Mouse (Mus musculus): ENCODE measurements around the gene Usp54.
A peak's percentile ranks its signal among the peaks of the same experiment; 100 is the strongest.

Usp54 gene

DNA sequence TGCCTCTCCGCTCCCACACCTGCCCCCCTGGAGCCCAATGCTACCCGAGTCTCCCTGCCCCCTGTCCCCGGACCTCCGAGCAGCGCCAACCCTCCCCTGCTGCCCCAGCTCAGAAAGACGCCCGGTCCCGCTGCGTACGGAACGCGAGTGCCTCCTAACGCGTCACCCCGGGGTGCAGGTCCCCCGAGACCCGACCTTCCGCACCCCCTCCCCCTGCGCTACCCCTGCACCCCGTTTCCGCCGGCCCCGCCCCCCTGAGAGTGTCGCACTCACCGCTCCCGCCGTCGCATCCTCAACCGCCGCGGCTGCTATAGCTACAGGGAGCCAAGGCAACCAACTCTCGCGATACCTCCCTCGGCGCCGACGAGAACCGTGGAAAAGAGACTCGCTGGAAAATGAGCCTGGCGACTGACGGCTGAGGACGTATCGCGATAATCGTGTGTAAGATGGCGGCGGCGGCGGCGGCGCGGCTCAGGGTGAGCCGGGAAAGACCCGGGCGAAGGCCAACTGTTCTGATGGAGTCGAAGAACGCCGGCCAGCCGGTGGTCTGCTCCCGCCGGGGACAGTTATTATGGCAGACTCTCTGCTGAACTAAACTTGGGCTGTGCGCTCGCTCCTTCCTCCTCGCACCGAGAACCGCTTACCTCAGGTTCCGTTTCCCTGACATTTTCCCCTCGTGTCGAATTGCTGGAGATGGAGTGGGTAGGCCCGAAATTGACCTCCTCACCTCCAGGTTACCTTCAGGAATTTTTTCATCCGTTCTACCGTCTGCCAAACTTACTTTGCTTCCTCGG lies at the start of gene Usp54:
Usp54 (minus strand) TSS at position 420 of the 794 bp plus-strand sequence.
- peak; percentile 94 to 97 for DNase-seq

DNA sequence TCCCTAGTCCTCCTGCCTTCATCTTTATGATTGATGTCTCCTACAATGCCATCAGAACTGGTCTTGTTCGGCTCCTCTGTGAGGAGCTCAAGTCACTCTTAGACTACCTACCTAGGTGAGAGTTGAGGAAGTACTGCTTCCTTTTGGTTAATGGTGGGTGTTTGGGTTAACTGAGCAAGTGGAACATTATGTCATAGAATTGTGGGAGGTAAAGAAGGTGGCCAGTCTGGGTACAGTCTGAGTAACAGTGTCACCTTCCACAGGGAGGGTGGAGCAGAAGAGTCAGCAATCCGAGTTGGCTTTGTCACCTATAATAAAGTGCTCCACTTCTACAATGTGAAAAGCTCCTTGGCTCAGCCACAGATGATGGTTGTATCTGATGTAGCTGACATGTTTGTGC lies 48.1 kb upstream of the Usp54 start:
- no peak for DNase-seq

DNA sequence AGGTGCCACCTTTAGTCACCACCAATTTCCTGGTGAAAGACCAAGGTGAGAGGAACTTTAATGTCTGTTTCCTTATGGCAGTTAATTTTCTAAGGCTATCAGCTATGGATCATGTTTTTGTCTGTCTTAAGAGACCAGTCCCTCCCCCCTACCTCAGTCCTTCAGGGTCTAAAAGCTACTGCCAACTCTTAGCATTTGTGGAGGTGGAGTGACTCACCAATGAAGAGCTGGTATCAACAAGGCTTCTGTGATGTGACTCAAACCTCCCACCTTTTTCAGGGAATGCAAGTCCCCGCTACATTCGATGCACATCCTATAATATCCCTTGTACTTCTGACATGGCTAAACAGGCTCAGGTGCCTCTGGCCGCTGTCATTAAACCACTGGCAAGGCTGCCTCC lies 45.7 kb upstream of the Usp54 start:
- no peak for DNase-seq

DNA sequence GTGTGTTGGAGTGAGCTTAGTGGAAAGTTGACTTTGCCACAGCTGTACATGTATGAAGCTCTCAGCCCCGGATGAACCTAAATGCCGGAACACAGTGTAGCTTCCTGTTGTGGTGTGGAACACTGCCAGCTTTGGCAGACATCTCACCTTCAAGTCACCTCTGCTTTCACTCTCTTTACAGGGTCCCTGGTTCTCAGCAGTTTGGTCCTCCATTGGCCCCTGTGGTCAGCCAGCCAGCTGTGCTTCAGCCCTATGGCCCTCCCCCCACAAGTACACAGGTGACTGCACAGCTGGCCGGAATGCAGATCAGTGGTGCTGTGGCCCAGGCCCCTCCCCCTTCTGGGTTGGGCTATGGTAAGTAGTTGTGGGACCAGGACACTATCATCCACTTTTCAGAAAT lies 41.6 kb upstream of the Usp54 start:
- no peak for DNase-seq

DNA sequence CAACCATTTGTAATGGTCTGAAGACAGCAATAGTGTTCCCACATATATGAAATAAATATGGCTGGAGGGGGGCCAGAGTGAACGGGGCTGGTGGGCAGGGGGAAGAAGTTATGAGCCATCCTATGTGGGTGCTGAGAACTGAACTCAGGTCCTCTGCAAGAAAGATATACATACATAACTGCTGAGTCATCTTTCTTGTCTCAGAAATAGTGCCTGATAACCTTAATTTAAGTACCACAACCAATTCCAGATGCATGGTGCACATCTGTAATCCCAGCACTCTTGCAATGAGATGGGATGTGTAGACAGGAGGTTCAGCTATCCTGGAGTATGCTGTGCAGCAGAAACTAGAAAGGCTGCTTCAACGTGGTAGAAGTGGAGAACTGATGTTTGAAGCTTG lies 40.9 kb upstream of the Usp54 start:
- DNase-seq: no peak

DNA sequence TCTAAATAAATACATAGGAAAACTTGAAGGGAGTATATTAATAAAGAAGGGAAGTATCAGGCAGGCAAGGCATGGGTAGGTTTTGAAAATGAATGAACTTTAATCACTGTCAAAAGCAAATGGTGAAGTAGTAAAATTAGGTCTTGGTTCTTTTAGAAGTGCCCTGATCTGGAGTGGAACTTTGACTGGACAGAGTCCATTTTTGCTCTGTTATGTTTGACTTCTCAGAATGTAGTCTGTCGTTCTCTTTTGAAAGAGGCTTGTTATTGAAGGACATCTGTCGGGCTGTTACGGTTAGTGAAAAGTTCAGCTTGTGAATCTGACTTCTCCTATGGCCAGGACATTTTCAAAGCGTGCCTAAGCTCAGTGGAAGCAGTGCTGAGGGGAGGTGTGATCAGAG lies 37.0 kb upstream of the Usp54 start:
- no peak for DNase-seq

DNA sequence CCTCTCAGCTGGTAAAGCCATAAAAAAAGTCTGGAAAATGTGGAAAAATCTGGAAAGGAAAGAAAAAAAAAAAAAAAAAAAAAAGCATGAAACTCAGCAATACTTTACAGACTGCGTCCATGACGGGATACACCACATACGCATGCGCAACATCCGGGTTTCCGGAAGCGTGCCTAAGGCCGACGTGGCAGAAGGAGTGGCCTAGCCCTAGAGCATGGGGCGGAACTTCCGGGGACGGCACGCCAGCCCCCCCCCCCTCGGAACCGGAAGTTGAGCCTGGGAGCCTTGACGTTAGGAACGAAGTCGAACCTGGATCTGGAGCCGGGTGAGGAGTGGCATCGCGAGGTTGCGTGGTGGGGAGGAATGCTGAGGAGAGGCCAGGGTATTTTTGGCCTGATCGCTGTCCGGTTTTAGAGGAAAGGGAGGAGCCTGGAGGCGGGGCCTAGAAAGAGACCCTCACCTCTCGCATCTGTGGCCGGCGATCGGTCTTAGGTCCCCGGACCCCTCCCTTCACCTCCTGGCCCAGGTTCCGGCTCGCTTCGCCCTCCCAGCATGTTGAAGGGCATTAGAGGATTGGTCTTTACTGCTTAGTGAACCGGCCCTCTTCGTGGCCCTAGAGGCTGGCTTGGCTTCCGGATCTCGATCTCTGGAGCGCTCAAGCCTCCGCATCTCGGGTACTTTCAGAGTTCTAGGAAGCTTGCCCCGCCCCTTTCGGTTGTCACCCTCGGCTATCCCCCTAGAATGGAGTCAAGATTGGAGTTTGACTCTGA lies 33.4 kb upstream of the Usp54 start, which contains the start of gene Sec24c:
Sec24c (plus strand) TSS at position 245 of the 770 bp plus-strand sequence.
- peak; percentile 98 to 99 for DNase-seq

DNA sequence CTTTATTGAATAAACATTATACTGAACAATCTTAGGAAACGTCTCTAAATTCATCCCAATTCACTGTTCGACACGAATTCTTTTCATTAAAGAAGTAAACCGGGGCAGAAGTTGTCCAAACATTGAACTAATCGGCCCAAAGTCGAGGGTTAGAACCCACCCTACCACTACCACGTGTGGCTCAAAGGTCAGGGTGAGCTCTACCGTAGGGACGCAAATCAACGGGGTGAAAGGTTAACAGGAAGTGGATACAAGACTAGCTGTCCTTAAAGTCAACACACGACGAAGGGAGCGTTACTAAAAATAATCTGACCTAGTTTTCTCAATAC lies 32.8 kb upstream of the Usp54 start:
- peak in 1 of 2 experiments; percentile 64 for DNase-seq

DNA sequence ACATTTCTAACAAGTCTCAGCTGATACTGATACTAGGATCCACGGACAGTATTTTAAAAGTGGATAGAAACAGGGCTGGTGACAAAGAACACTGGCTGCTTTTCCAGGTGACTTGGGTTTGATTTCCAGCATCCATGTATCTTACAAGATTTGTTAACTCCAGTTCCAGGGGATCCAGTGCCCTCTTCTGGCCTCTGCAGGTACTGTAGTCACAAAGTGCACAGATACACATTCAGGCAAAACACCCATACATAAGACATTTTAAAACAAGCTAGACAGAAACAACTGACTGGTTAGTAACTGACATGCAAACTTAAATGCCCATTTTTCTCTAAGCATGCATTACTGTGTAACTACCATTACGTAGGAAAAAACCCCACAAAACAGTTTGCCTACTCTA lies 32.1 kb upstream of the Usp54 start:
- peak in 1 of 2 experiments; percentile 41 for DNase-seq

DNA sequence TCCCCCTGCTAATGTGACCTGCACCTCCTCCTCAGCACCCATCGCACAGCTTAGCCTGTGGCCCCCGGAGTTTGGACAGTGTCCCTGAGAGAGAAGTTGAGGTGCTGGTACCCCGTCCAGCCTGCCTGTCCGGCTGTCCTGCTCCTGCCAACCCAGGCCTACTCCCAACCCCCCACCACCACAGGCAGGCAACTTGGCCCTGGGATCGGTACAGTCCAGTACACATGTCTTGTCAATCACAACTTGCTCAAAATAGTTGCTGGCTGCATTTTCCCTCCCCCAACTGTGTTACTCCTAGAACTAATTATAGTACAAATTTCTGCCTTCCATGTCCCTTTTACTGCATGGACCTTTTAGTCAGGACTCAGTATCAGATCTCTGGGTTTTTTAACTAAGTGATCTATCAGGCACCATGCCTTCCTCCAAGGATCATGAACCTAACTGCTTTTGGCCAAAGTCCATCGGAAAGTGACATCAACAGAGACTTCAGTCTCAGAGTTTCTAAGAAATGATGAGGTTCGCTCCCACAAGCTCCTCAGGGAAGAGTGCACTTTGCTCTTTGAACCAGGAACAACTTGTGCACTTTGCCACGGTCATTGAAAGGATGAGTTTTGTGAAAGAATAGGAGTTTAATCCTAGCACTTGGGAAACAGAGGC lies 27.4 kb upstream of the Usp54 start, which contains the start of gene Synpo2l:
Synpo2l (minus strand) TSS at position 201 of the 657 bp plus-strand sequence.
- no peak for DNase-seq

DNA sequence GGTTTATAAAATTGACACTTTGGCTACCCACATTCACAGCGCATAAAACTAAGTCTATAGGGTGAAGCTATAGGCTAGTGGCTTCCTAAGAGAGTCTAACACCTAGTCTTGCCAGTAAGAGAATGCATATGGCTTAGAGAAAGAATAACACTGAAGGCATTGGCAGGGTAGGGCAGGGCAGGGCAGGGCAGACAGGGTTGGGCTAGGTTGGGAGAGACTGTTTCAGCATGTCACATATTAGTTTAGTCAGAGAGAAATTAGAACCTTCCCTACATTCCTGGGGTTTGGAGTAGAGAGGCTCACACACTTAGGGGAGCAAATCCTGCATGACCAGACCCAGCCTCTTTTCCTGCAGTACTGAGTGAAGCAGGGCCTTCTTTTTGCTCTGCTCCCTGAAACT lies 26.6 kb upstream of the Usp54 start:
- DNase-seq: no peak

DNA sequence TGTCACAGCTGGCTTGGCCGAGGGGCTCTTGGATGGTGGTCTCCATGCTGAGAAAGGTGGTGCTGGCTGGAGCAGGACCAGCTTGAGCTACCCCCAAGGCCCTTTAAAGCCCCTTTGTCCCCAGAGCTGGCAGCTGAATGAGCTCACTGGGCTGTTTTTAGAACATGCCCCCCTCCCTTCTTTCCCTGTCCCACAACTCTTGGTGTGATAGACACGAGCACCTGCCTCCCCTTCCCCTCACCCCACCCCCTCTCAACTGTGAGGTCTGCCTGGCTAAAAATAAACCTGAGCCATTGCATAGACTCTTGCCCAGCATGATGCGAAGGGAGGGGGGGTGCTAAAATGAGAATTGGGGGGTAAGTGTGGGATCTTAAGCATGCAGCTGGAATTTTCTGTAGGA lies 23.6 kb upstream of the Usp54 start:
- no peak for DNase-seq

DNA sequence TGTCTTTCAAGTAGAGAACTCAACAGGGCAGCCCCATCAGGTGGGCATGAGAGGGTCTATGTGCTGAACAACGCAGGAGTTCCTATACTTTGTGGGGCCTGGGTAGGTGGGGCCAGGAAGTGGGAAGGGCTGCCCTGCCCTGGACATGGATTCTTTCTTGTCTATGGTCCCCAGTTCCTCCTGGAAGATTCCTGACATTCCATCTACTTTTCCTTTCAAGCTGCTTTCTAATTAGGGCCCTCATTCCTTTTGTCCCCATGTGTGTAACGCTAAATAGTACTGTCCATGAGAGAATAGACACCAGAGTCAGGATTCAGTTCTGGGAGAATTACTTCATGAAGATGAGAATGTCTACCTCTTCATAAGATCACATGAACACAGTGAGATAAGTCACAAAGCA lies 22.7 kb upstream of the Usp54 start:
- no peak for DNase-seq

DNA sequence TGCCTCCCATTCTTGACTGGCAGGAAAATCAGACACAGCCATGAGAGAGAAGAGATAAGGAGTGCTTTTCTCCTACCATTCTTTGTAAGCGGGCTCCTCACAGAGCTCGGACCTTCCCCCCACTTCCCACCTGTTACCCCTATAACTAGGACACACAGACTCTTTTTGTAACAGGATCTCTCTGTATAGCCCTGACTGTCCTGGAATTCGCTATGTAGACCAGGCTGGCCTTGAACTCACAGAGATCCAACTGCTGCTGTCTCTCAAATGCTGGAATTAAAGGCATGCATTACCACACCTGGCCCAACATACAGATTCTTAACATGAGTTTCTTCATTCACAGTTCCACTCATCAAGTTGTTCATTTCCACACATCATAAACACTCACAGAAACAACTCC lies 21.9 kb upstream of the Usp54 start:
- DNase-seq: no peak

DNA sequence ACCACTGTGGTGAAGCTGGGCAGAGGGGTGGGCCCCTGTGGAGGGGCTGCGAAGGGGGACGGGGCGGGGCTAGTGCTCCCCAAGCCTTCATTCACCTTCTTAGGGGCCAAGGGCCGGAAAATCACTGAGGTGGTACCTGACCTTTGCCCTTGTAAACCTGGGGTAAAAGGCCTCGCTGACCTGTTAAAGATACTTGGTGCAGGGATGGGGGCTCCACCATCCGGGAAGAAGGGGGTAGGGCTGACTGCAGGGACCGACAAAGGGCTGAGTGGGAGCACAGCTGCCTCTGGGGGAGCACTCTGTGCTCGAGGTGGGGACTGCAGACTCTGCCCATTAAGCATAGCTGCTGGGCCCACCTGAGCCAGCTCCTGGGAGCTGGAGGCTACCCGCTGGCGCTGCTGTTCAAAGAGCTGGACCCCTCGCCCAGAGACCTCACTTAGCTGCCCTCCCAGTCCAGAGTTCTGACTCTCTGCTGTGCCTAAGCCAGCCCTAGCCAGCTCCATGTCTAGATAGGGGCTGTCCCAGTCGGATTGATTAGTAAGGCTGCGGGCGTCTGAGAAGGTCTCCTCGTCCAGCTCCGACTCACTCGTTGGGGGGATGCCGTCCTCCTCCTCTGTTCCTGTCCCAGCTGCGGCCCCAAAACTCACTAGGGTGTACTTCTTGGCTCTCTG lies 20.9 kb upstream of the Usp54 start:
- peak; percentile 23 to 34 for DNase-seq

DNA sequence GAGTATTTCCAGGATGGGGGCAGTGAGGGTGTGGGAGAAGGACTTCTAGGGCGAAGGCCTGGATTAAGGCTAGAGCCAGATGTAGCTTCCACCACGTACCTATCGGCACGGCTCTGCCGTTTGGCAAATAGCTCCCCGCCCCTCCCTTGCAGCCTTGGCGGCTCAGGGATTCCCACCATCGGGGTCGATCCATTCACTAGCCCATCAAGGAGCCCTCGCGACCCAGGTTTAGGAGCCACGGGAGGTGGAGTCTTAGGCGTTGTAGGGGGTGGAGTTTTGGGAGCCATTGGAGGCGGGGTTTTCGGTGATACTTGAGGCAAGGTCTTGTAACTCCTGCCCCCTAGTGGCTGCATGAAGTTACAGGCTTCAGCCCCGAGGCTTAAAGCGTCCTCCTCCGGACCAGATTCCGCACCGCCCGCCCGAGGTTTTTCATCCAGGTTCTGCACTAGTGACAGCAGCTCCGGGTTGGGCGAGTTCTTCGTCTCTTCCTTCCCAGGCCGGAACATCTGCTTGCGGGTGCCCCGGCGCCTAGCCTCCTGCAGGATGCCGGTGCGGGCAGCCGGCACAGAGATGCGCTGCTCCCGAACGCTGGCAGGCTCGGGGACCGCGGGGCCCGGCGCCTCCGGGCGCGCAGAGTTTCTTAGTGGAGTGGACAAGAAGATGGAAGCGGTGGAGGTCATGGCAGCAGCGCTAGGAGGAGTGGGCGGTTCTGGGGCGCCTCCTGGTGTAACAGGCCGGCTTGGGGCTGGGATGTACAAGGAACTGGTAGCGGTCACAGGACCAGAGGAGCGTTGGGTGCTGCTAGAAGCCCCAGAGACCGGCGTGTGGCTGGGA lies 20.2 kb upstream of the Usp54 start:
- peak; percentile 95 to 99 for DNase-seq

DNA sequence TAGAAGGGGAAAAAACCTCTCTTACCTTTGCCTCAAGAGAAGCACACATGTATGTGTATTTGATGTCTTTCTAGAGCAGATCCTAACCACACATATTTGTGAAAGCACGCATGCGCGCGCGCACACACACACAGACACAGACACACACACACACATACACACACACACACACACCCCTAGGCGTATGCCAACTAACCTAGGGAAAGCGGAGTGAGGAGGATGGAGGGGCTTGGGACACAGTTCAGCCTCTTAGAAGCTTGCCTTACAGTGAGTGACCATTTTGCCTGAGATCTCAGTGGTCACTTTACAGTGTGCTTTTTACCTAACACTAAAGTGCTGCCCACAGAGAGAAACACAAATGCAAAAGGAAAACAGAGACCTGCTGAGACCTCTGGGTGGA lies 18.8 kb upstream of the Usp54 start:
- DNase-seq: no peak

DNA sequence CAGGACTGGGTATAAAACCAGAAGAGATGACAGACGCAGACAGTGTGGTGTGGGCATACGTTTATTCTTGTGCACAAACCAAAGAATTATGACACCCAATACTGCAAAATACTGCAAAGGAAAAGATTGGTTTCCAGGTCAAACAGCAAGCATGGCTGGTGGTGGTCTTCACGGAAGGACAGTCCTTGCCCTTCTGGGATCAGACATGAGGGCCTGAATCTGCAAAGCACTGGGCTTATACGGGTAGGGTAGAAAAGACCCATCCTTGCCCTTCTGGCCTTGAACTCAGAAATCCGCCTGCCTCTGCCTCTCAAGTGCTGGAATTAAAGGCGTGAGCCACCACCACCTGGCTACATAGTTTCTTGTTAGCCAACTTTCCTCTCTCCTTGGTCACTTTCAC lies 18.0 kb upstream of the Usp54 start:
- DNase-seq: no peak

DNA sequence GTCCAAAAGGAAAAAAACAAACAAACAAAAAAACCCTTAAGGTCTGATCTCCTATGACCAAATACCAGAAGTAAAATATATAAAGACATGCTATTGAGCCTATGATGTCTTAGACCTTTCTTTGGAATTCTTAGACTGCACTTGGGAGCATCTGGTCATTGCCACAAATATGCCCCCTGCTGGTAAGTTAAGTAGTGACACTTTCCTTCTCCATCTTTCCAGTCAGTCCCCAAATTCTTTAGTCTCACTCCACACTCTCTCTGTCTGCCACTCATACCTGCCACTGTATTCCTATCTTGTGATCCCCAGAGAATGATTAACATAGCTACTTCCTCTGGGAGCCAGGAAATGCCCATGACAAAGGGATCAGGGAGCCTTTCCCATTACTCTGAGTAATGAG lies 17.5 kb upstream of the Usp54 start:
- DNase-seq: peak; percentile 41 to 50

DNA sequence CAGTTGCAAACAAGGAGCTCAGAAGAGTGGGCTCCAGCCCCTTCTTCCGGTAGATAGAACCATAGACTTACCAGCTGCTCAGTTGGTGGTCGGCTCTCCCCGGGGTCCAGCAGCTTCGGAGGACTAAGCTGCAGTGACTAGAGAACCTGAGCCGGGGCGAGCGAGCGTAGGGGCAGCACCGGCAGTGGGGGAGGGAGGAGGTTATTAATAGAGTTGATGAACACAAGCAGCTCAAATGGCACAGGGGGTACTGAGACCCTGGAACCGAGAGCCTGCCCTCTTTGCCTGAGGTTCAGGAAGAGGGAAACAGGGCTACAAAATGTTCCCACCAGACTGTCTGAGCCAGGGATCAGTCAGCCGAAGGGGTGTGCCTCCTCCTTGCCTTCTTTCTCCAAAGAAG lies 15.5 kb upstream of the Usp54 start, which contains the start of gene Myoz1:
Myoz1 (minus strand) TSS at position 180 of the 400 bp plus-strand sequence.
- no peak for DNase-seq

DNA sequence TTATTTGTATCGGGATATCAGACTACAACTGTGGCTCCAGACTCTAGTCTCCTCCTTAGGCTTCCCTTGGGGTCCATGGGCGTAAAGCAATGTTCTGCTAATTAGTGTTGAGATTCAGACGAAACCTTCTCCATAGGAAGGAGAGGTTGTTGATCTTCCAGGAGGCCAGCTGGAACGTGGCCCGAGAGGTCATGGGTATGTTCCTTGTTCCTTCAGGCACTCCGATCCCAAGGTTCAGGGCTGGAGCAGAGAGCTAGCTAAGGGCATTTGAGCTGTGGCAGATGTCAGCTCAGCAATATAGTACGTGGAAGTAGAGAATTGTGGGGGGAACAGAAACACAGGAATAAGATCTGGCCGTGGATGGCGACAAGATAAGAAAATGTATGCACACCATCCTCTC lies 14.9 kb upstream of the Usp54 start:
- no peak for DNase-seq
